Mouse (Mus musculus) bone marrow macrophage, adult 2 months (primary cell): ENCODE results near the gene Cd6. TPM values are rescaled to one million over a fixed set of nuclear protein-coding genes. Genes with fewer than 3 reads are reported as not detected.

ENCODE experiments used
- H3K27ac ChIP-seq: 2 replicates; pipeline ENCODE4 v1.5.1; 2012; ENCODE audit warnings: low read depth, low read length; ENCODE audit not compliant: insufficient read depth
- H3K4me1 ChIP-seq: 2 replicates; pipeline ENCODE4 v1.6.1; 2012; ENCODE audit warnings: low read length; ENCODE audit not compliant: control insufficient read depth, insufficient read depth
- H3K4me3 ChIP-seq: 2 replicates; pipeline ENCODE4 v1.5.1; 2012; ENCODE audit warnings: mild to moderate bottlenecking, low read length, moderate library complexity; ENCODE audit not compliant: insufficient read depth
- CTCF ChIP-seq: IDR thresholded peaks from 2 replicates; pipeline ENCODE4 v1.5.1; 2012; ENCODE audit warnings: low read depth, mild to moderate bottlenecking, low read length, moderate library complexity
- POLR2A ChIP-seq: IDR thresholded peaks from 2 replicates; pipeline ENCODE4 v1.6.1; 2012; ENCODE audit warnings: mild to moderate bottlenecking, low read depth, low read length, borderline replicate concordance
- polyA plus RNA-seq: library from polyadenylated mRNA; stranded (reverse); fragments of >200 nt; gene quantifications from 2 replicates; pipeline ENCODE4 v1.2.4, GENCODE M21; 2012; ENCODE audit not compliant: missing spikeins, insufficient read depth, insufficient read length

The Cd6 gene
- polyA plus RNA-seq, 1 experiment = not detected

DNA sequence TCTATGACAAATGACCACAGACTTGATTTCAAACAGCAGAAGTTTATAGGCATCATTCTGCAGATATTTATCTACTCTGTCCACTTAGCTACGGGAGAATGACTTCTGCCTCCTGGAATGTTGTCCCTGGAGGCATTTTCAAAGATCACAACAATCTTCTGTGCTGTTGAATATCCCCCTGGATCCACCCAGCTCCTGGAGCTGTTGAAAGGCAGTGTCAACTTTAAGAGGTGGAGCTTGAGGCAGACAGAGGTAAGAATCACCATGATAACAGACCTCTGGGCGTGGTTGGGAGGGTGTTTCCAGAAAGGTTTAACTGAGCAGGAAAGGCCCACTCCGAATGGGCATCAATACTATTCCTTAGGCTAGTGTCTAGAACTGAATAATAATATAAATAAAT is 5.8 kb upstream of the Cd6 start:
- Histone ChIP-seq H3K4me3 (no peak overlapping the region), H3K4me1 (peaks cover 31% of the 10 kb centered on the region), H3K27ac (no peak overlapping the region)
- TF ChIP-seq CTCF = no peak
- no peak for TF ChIP-seq POLR2A

- peaks cover 22% of the 10 kb centered on the region for H3K4me1 ChIP-seq
- no peak overlapping the region for H3K27ac ChIP-seq
- no peak overlapping the region for H3K4me3 ChIP-seq
- TF ChIP-seq POLR2A = no peak
- TF ChIP-seq CTCF = no peak
These were observed 3.8 kb upstream of the Cd6 start for GRCm38 (mm10) chr19:10833611-10834010.

- no peak for TF ChIP-seq POLR2A
- TF ChIP-seq CTCF = no peak
- peaks cover 22% of the 10 kb centered on the region for H3K4me1 ChIP-seq
These were observed 2.2 kb upstream of the Cd6 start for GRCm38 (mm10) chr19:10832030-10832429.

DNA sequence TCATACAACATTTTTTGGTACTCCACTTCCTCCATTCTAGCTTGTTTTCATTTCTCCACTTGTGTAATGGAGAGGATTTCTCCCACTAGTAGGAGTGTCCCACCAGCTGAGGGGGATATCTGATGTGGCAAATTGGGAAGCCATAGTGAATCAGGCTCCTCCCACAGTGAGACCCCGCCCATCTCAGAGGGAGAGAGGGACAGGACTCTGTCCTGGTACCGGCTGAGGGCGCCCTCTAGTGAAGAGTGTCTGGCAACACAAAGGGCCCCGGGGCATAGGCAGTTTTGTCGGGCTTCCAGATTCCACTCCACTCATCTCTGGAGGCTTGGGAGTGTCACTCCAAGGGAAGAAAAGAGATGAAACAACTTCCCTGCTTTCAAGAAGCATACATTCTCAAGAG is 1.6 kb upstream of the Cd6 start:
- H3K27ac ChIP-seq = no peak overlapping the region
- no peak overlapping the region for H3K4me3 ChIP-seq
- TF ChIP-seq CTCF (peak; percentile 66), POLR2A (no peak)
- peaks cover 22% of the 10 kb centered on the region for H3K4me1 ChIP-seq

More at GRCm38 (mm10) chr19:10832030-10832429, 2.2 kb upstream of the Cd6 start:
- Histone ChIP-seq H3K27ac (no peak overlapping the region), H3K4me3 (no peak overlapping the region)

DNA sequence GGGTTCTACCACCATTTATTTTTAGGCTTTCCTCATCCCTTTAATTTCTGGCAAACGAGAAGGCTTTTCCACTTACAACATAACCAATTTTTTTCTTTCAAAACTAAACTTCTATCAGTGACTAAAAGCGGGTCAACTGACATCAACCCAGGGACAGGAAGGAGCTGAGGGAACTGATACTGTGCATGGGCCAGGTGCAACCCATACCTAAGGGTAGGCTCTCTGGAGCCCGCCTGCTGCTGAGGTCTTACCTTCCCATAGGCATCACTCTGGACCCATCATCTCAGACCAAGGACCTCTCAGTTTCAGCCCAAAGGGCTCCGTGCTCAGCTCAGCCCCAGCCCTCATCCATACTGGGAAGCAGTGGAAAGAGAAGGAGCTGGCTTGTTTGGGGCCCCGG is 1.5 kb downstream of the Cd6 start:
- Histone ChIP-seq H3K4me3 (no peak overlapping the region), H3K4me1 (peaks cover 16% of the 10 kb centered on the region), H3K27ac (no peak overlapping the region)
- no peak for TF ChIP-seq CTCF
- TF ChIP-seq POLR2A = no peak

DNA sequence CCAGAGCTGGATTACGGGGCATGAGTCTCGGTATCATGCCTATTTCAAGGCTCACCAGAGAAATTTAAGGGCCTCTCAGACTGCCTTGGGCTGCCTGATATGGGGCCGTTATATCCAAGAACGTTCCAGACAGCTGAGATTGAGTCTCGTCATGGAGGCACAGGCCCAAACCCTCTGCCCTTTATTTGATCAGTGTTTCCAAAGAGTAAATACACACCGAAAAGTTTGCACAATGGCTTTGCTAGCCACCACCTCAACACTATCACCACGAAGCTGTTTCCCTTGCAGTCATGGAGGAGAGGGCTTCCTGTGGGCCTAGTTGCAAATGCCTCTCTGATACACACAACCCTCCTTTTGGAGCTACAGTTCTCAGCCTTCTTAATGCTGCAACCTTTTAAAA is 5.8 kb downstream of the Cd6 start:
- TF ChIP-seq POLR2A (no peak), CTCF (no peak)
- H3K27ac ChIP-seq = no peak overlapping the region
- H3K4me3 ChIP-seq = no peak overlapping the region
- peaks cover 8% of the 10 kb centered on the region for H3K4me1 ChIP-seq

DNA sequence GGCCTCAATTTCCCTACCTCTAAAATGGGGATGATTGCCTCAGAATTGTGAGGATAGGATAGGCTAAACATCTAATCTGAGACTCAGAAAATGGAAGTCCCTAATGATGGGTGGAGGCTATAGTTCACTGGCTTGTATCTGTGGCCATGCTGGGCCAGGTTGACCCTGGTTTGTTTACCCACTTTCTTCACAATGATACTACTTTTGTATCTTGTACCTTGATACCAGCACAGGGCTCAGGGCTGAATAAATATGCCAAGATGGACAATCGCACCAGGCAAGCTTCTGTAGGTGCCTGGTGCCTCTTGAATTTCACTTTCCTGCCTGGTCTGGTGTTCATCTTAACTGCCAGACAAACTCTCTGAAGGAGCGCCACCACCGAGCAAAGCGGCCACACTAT is 7.3 kb downstream of the Cd6 start:
- no peak for TF ChIP-seq POLR2A
- no peak for TF ChIP-seq CTCF
- no peak overlapping the region for H3K4me3 ChIP-seq
- peaks cover 8% of the 10 kb centered on the region for H3K4me1 ChIP-seq
- H3K27ac ChIP-seq = no peak overlapping the region

- Histone ChIP-seq H3K4me3 (no peak overlapping the region), H3K4me1 (peaks cover 8% of the 10 kb centered on the region), H3K27ac (no peak overlapping the region)
- TF ChIP-seq POLR2A (no peak), CTCF (no peak)
These were observed 8.5 kb downstream of the Cd6 start for GRCm38 (mm10) chr19:10821319-10821718.

DNA sequence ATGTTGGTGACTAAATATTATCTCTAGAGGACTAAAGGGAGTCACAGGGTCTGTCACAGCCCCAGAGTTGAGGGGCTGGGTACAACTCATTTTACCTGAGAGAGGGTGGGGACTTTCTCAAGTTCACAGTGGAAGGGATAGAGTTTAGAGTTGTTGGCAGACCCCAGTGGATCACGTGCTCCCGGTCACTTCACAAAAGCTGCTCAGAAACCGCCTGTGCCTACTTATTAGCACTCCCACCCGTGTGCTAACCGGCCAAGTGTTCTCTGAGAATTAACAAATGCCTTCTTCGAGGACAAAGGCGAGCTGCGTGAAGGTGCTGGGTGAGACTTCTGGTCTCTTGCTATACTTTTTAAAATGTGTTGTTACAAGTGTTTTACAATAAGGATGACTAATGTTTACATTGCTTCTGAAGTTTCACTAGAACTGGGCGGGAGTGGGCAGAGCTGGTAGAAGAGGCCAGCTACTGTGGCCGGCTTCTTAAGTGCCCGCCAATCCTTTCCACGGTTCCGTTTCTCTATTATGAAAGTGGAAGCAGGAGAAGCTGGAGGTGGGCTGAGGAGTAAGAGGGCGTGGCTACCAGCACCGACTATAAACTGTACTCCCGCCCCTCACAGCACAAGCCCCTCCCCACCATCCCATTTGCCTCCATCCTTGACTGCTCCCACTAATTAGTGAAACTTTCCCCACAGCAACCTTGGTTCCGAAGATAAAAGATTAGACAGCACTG is 11.5 kb downstream of the Cd6 start:
- TF ChIP-seq POLR2A (no peak), CTCF (no peak)
- peaks cover 3% of the 10 kb centered on the region for H3K4me1 ChIP-seq
- H3K27ac ChIP-seq = no peak overlapping the region
- no peak overlapping the region for H3K4me3 ChIP-seq

- TF ChIP-seq POLR2A = no peak
- no peak for TF ChIP-seq CTCF
- H3K4me3 ChIP-seq = no peak overlapping the region
- no peak overlapping the region for H3K27ac ChIP-seq
- no peaks in the 10 kb centered on the region for H3K4me1 ChIP-seq
These were observed 13.4 kb downstream of the Cd6 start for GRCm38 (mm10) chr19:10816462-10816861.

DNA sequence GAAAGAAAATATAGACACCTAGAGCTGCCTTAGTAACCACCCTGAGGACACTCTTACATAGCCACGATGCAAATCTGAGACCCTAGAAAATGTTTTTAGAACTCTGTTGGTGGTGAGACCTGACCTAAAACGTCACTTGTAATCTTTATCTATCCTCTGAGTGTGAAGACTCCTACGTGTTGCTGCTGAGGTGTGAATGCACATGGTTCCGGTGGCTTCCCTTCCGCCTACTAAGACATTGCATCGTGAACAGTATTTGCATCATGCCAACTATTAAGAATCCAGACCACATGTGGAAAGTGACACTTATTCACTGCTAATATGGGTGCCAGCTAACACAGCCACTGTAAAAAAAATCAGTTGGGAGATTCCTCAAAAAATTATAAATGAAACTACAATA is 14.0 kb downstream of the Cd6 start:
- TF ChIP-seq CTCF = no peak
- no peak for TF ChIP-seq POLR2A

More for the DNA sequence above, 14.0 kb downstream of the Cd6 start:
- Histone ChIP-seq H3K27ac (no peak overlapping the region), H3K4me3 (no peak overlapping the region), H3K4me1 (no peaks in the 10 kb centered on the region)
